Mouse (Mus musculus) ES-E14 (cell line): ENCODE data around the gene Dlg2. TPM values are rescaled to one million over a fixed set of nuclear protein-coding genes. Genes with fewer than 3 reads are reported as not detected.

Source experiments
- DNase-seq: peaks from one replicate; pipeline ENCODE4 v3.0.0-alpha.2; 2013; ENCODE audit warnings: low read depth, low spot score
- H3K27ac ChIP-seq: 2 replicates; pipeline ENCODE4 v1.5.1; 2012; ENCODE audit warnings: low read depth, mild to moderate bottlenecking, low read length, moderate library complexity, mixed read lengths; ENCODE audit not compliant: poor library complexity, insufficient read depth, severe bottlenecking
- H3K36me3 ChIP-seq: 2 replicates; pipeline ENCODE4 v1.6.1; 2012; ENCODE audit warnings: mild to moderate bottlenecking, low read length, moderate library complexity, mixed read lengths; ENCODE audit not compliant: control insufficient read depth, poor library complexity, insufficient read depth, severe bottlenecking
- H3K4me1 ChIP-seq, 2 experiments: fragments of 150-350 bp in 1 of 2; sonication (generic) in 1 of 2; 2 replicates each; pipeline ENCODE4 v1.6.1; 2012; ENCODE audit warnings: low read length in 2 of 2, mild to moderate bottlenecking in 1 of 2, mixed read lengths in 1 of 2; ENCODE audit not compliant: control insufficient read depth in 2 of 2, insufficient read depth in 2 of 2, poor library complexity in 1 of 2
- H3K4me3 ChIP-seq, 2 experiments: fragments of 150-350 bp in 1 of 2; sonication (generic) in 1 of 2; 2 replicates each; pipeline ENCODE4 v1.5.1; 2012; ENCODE audit warnings: low read length in 2 of 2, low read depth in 1 of 2, mild to moderate bottlenecking in 1 of 2, mixed read lengths in 1 of 2; ENCODE audit not compliant: insufficient read depth in 1 of 2, poor library complexity in 1 of 2, severe bottlenecking in 1 of 2
- H3K9ac ChIP-seq: 2 replicates; pipeline ENCODE4 v1.6.1; 2012; ENCODE audit warnings: low read depth, mild to moderate bottlenecking, low read length, mixed read lengths; ENCODE audit not compliant: poor library complexity, insufficient read depth, severe bottlenecking
- H3K9me3 ChIP-seq: fragments of 150-350 bp; sonication (generic); 2 replicates; pipeline ENCODE4 v1.6.1; 2012; ENCODE audit warnings: low read depth, mild to moderate bottlenecking, low read length; ENCODE audit not compliant: control insufficient read depth, insufficient read depth
- CHD2 ChIP-seq: IDR thresholded peaks from 2 replicates; pipeline ENCODE4 v1.6.1; 2014; ENCODE audit warnings: mild to moderate bottlenecking, low read depth, low read length, inconsistent platforms
- HCFC1 ChIP-seq: IDR thresholded peaks from 2 replicates; pipeline ENCODE4 v1.6.1; 2012; ENCODE audit warnings: low read length, inconsistent platforms, borderline replicate concordance; ENCODE audit not compliant: insufficient read depth
- MAFK ChIP-seq: IDR thresholded peaks from 2 replicates; pipeline ENCODE4 v1.6.1; 2014; ENCODE audit warnings: mild to moderate bottlenecking, low read depth, low read length, inconsistent platforms; ENCODE audit not compliant: insufficient read depth
- ZC3H11A ChIP-seq: IDR thresholded peaks from 2 replicates; pipeline ENCODE4 v1.6.1; 2012; ENCODE audit warnings: low read depth, mild to moderate bottlenecking, inconsistent platforms, low read length, borderline replicate concordance
- ZNF384 ChIP-seq: IDR thresholded peaks from 2 replicates; pipeline ENCODE4 v1.6.1; 2012; ENCODE audit warnings: low read depth, low read length, inconsistent platforms
- in situ Hi-C, 2 experiments: fragments of 600-800 bp; cut with MboI; formaldehyde crosslinking; loops; one replicate each; pipeline ENCODE4 v1.15.1; 2025; ENCODE audit warnings: low sequenced_read_pairs in 2 of 2, inconsistent platforms in 1 of 2; ENCODE audit not compliant: unreplicated experiment in 2 of 2
- total RNA-seq: library from RNA; depleted of rRNA; stranded (reverse); fragments of 300-350 nt; gene quantifications from 2 replicates; pipeline ENCODE4 v1.2.3, GENCODE M21; 2012

Dlg2 gene
- total RNA-seq, 1 experiment: 0.13 TPM

- Histone ChIP-seq H3K27ac (no peak overlapping the region), H3K9me3 (no peaks in the 10 kb centered on the region), H3K9ac (no peak overlapping the region), H3K4me1 (no peaks in the 10 kb centered on the region), H3K36me3 (no peaks in the 10 kb centered on the region), H3K4me3 (no peak overlapping the region)
- in situ Hi-C loops: no loop called here
- TF ChIP-seq MAFK: no peak
- TF ChIP-seq CHD2: no peak
- TF ChIP-seq ZC3H11A: no peak
- TF ChIP-seq HCFC1: no peak
- TF ChIP-seq ZNF384: no peak
- DNase-seq: no peak
Measured at GRCm38 (mm10) chr7:91044998-91045741, 568.7 kb downstream of the Dlg2 start.

GRCm38 (mm10) chr7:91045742-91046098 is 569.2 kb downstream of the Dlg2 start:
- in situ Hi-C loops: no loop called here
- Histone ChIP-seq H3K9me3 (no peaks in the 10 kb centered on the region), H3K9ac (no peak overlapping the region), H3K4me1 (no peaks in the 10 kb centered on the region), H3K27ac (no peak overlapping the region), H3K4me3 (no peak overlapping the region), H3K36me3 (no peaks in the 10 kb centered on the region)
- TF ChIP-seq HCFC1: no peak
- no peak for TF ChIP-seq CHD2
- TF ChIP-seq ZC3H11A: no peak
- TF ChIP-seq ZNF384: no peak
- TF ChIP-seq MAFK: no peak
- DNase-seq: no peak

GRCm38 (mm10) chr7:91063297-91064040 is 587.0 kb downstream of the Dlg2 start:
- Histone ChIP-seq H3K4me1 (no peaks in the 10 kb centered on the region), H3K27ac (no peak overlapping the region), H3K4me3 (no peak overlapping the region), H3K9ac (no peak overlapping the region), H3K36me3 (no peaks in the 10 kb centered on the region), H3K9me3 (no peaks in the 10 kb centered on the region)
- DNase-seq: no peak
- TF ChIP-seq CHD2 (no peak), ZC3H11A (no peak), ZNF384 (no peak), HCFC1 (no peak)
- in situ Hi-C loops: no loop called here

GRCm38 (mm10) chr7:91071751-91072707 is 595.6 kb downstream of the Dlg2 start:
- in situ Hi-C loops: no loop called here
- no peaks in the 10 kb centered on the region for H3K36me3 ChIP-seq

More at GRCm38 (mm10) chr7:91071751-91072707, 595.6 kb downstream of the Dlg2 start:
- H3K4me3 ChIP-seq: no peak overlapping the region
- TF ChIP-seq MAFK: no peak
- TF ChIP-seq HCFC1: no peak
- TF ChIP-seq ZNF384: no peak
- TF ChIP-seq ZC3H11A: no peak
- TF ChIP-seq CHD2: no peak
- DNase-seq: no peak
- H3K27ac ChIP-seq: no peak overlapping the region
- no peaks in the 10 kb centered on the region for H3K4me1 ChIP-seq
- no peak overlapping the region for H3K9ac ChIP-seq
- no peaks in the 10 kb centered on the region for H3K9me3 ChIP-seq
